Mouse (Mus musculus): ENCODE data around the gene Bmi1. TPM values are rescaled to one million over a fixed set of nuclear protein-coding genes. Genes with fewer than 3 reads are reported as not detected.

Gene Bmi1
- polyA plus RNA-seq, 1 experiment = 15.6 TPM

DNA sequence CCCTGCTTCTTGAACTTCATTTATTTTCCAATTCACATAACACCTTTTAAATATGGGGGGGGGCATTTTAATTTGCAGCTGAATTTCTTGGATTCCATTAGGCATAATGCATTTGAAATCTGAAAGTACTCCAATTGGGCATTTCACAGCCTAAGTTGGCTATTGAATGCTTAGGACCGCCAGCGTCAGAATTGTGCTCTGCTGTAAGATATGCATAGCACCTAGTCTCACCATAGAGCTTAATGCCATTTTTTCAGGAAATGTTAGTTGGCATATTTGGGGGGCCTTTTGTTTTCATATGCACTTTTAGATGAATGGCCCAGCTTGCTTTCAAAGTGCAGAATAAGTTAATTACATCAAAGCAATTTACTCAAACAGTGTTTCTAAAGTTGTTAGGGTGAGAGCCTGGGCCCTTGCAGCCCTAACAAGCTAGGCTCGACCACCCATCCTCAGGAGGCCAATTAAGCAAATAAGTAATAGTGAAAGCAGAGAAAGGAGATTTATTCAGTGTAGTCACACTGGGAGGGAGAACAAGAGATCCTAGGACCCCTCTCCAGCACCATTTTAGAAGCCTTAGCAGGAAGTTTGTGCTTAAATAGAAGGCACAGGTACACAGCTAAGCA is 45.5 kb downstream of the Bmi1 start:
- no peaks in the 10 kb centered on the region for H3K27me3 ChIP-seq (ENCODE audit: control insufficient read depth, insufficient read depth, insufficient read length)
- H3K4me2 ChIP-seq (ENCODE audit: low read depth) = no peak overlapping the region
- no peaks in the 10 kb centered on the region for H3K36me3 ChIP-seq (ENCODE audit: control insufficient read depth, insufficient read depth)
- no peaks in the 10 kb centered on the region for H3K79me2 ChIP-seq (ENCODE audit: control insufficient read depth, insufficient read depth)
- no peak overlapping the region for H3ac ChIP-seq (ENCODE audit: control insufficient read depth, insufficient read length)
- TF ChIP-seq TCF12 (IDR thresholded peaks at IDR 0.05; ENCODE audit: insufficient read depth, poor library complexity, severe bottlenecking) = no peak
- TF ChIP-seq POLR2A (IDR thresholded peaks at IDR 0.05; ENCODE audit: insufficient read length, low read depth) = no peak
- no peak for TF ChIP-seq POLR2AphosphoS2 (IDR thresholded peaks at IDR 0.05; ENCODE audit: insufficient read length, low read depth)
- no peak for TF ChIP-seq REST (IDR thresholded peaks at IDR 0.05; ENCODE audit: insufficient read depth, insufficient read length)
- TF ChIP-seq SRF (IDR thresholded peaks at IDR 0.05; ENCODE audit: control insufficient read depth, insufficient read length, low read depth) = no peak
- no peak for TF ChIP-seq CEBPB (IDR thresholded peaks at IDR 0.05; ENCODE audit: insufficient read depth, poor library complexity, severe bottlenecking)
- TF ChIP-seq MYOD1 (IDR thresholded peaks at IDR 0.05; ENCODE audit: control insufficient read depth in 1 of 3, insufficient read length in 2 of 3, low read depth in 2 of 3) = no peak
- TF ChIP-seq MAX (IDR thresholded peaks at IDR 0.05; ENCODE audit: low read depth) = no peak
- no peak for TF ChIP-seq MYOG (IDR thresholded peaks at IDR 0.05; ENCODE audit: control insufficient read depth in 1 of 3, insufficient read depth in 1 of 3, insufficient read length in 2 of 3, low read depth in 2 of 3)
- no peak for TF ChIP-seq E2F4 (IDR thresholded peaks at IDR 0.05; ENCODE audit: insufficient read depth)
- no peak for TF ChIP-seq TCF3 (IDR thresholded peaks at IDR 0.05; ENCODE audit: insufficient read length, low read depth)
- no peak overlapping the region for H3K4me3 ChIP-seq

DNA sequence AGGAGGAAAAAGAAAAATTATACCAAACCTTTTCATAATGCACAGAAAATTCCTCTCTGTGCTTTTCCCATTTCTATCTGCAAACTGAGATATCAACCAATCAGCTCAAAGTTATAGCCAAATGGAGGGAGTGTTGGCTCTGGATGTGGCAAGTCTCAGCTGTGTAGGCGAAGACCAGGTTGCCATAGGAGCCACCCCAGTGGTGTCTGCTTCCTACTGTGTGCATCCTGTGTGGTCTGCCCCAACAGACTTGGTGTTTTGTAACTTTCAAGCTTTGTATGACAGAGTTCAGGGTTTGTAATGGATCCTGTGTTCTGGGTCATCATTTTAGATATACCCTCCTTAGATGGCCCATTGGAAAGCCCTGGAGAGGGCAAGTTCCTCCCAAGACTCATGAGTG is 47.6 kb downstream of the Bmi1 start:
- no peak overlapping the region for H3K4me2 ChIP-seq (ENCODE audit: low read depth)
- no peaks in the 10 kb centered on the region for H3K79me2 ChIP-seq (ENCODE audit: control insufficient read depth, insufficient read depth)
- H3K4me3 ChIP-seq = no peak overlapping the region
- no peaks in the 10 kb centered on the region for H3K36me3 ChIP-seq (ENCODE audit: control insufficient read depth, insufficient read depth)
- no peak overlapping the region for H3ac ChIP-seq (ENCODE audit: control insufficient read depth, insufficient read length)
- no peak for TF ChIP-seq REST (IDR thresholded peaks at IDR 0.05; ENCODE audit: insufficient read depth, insufficient read length)
- no peak for TF ChIP-seq POLR2A (IDR thresholded peaks at IDR 0.05; ENCODE audit: insufficient read length, low read depth)
- TF ChIP-seq MYOG (IDR thresholded peaks at IDR 0.05; ENCODE audit: control insufficient read depth in 1 of 3, insufficient read depth in 1 of 3, insufficient read length in 2 of 3, low read depth in 2 of 3) = no peak
- no peak for TF ChIP-seq POLR2AphosphoS2 (IDR thresholded peaks at IDR 0.05; ENCODE audit: insufficient read length, low read depth)
- no peak for TF ChIP-seq E2F4 (IDR thresholded peaks at IDR 0.05; ENCODE audit: insufficient read depth)
- no peak for TF ChIP-seq TCF12 (IDR thresholded peaks at IDR 0.05; ENCODE audit: insufficient read depth, poor library complexity, severe bottlenecking)
- no peak for TF ChIP-seq SRF (IDR thresholded peaks at IDR 0.05; ENCODE audit: control insufficient read depth, insufficient read length, low read depth)
- TF ChIP-seq MAX (IDR thresholded peaks at IDR 0.05; ENCODE audit: low read depth) = no peak
- TF ChIP-seq TCF3 (IDR thresholded peaks at IDR 0.05; ENCODE audit: insufficient read length, low read depth) = no peak
- no peak for TF ChIP-seq CEBPB (IDR thresholded peaks at IDR 0.05; ENCODE audit: insufficient read depth, poor library complexity, severe bottlenecking)
- no peak for TF ChIP-seq USF1 (IDR thresholded peaks at IDR 0.05; ENCODE audit: low read depth)
- no peak for TF ChIP-seq MYOD1 (IDR thresholded peaks at IDR 0.05; ENCODE audit: control insufficient read depth in 1 of 3, insufficient read length in 2 of 3, low read depth in 2 of 3)
- H3K27me3 ChIP-seq (ENCODE audit: control insufficient read depth, insufficient read depth, insufficient read length) = no peaks in the 10 kb centered on the region

DNA sequence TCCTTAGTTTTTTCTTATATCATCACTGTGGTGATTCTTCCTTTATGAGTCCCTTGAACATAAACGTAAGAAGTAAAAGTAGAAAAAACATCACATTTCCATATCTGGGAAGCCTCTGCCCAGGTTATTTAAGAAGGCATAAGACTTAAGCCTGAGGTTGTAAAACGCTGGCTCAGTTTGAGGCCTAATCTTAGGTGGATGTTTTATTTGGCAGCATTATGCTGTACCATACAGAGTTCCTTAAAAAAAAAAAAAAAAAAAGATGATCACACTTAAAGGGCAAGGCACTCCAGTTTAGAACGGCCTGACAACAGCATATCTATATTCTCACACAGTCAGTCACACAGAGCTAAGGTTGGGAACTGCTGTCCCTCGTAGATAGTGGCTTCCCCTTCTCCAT is 49.1 kb downstream of the Bmi1 start:
- H3K4me3 ChIP-seq = no peak overlapping the region
- no peaks in the 10 kb centered on the region for H3K36me3 ChIP-seq (ENCODE audit: control insufficient read depth, insufficient read depth)
- no peaks in the 10 kb centered on the region for H3K27me3 ChIP-seq (ENCODE audit: control insufficient read depth, insufficient read depth, insufficient read length)
- H3K79me2 ChIP-seq (ENCODE audit: control insufficient read depth, insufficient read depth) = no peaks in the 10 kb centered on the region
- TF ChIP-seq MAX (IDR thresholded peaks at IDR 0.05; ENCODE audit: low read depth) (no peak), POLR2A (IDR thresholded peaks at IDR 0.05; ENCODE audit: insufficient read length, low read depth) (no peak), E2F4 (IDR thresholded peaks at IDR 0.05; ENCODE audit: insufficient read depth) (no peak), TCF3 (IDR thresholded peaks at IDR 0.05; ENCODE audit: insufficient read length, low read depth) (no peak), TCF12 (IDR thresholded peaks at IDR 0.05; ENCODE audit: insufficient read depth, poor library complexity, severe bottlenecking) (no peak), MYOD1 (IDR thresholded peaks at IDR 0.05; ENCODE audit: control insufficient read depth in 1 of 3, insufficient read length in 2 of 3, low read depth in 2 of 3) (no peak), SRF (IDR thresholded peaks at IDR 0.05; ENCODE audit: control insufficient read depth, insufficient read length, low read depth) (no peak), CEBPB (IDR thresholded peaks at IDR 0.05; ENCODE audit: insufficient read depth, poor library complexity, severe bottlenecking) (no peak), USF1 (IDR thresholded peaks at IDR 0.05; ENCODE audit: low read depth) (no peak), POLR2AphosphoS2 (IDR thresholded peaks at IDR 0.05; ENCODE audit: insufficient read length, low read depth) (no peak), MYOG (IDR thresholded peaks at IDR 0.05; ENCODE audit: control insufficient read depth in 1 of 3, insufficient read depth in 1 of 3, insufficient read length in 2 of 3, low read depth in 2 of 3) (no peak), REST (IDR thresholded peaks at IDR 0.05; ENCODE audit: insufficient read depth, insufficient read length) (no peak)
- H3K4me2 ChIP-seq (ENCODE audit: low read depth) = no peak overlapping the region
- no peak overlapping the region for H3ac ChIP-seq (ENCODE audit: control insufficient read depth, insufficient read length)

GRCm38 (mm10) chr2:18731718-18732117 is 54.9 kb downstream of the Bmi1 start:
- TF ChIP-seq TCF3 (IDR thresholded peaks at IDR 0.05; ENCODE audit: insufficient read length, low read depth) (no peak), POLR2AphosphoS2 (IDR thresholded peaks at IDR 0.05; ENCODE audit: insufficient read length, low read depth) (no peak), SRF (IDR thresholded peaks at IDR 0.05; ENCODE audit: control insufficient read depth, insufficient read length, low read depth) (no peak), E2F4 (IDR thresholded peaks at IDR 0.05; ENCODE audit: insufficient read depth) (no peak), USF1 (IDR thresholded peaks at IDR 0.05; ENCODE audit: low read depth) (no peak), POLR2A (IDR thresholded peaks at IDR 0.05; ENCODE audit: insufficient read length, low read depth) (no peak), TCF12 (IDR thresholded peaks at IDR 0.05; ENCODE audit: insufficient read depth, poor library complexity, severe bottlenecking) (no peak), REST (IDR thresholded peaks at IDR 0.05; ENCODE audit: insufficient read depth, insufficient read length) (no peak), MYOD1 (IDR thresholded peaks at IDR 0.05; ENCODE audit: control insufficient read depth in 1 of 3, insufficient read length in 2 of 3, low read depth in 2 of 3) (no peak), MYOG (IDR thresholded peaks at IDR 0.05; ENCODE audit: control insufficient read depth in 1 of 3, insufficient read depth in 1 of 3, insufficient read length in 2 of 3, low read depth in 2 of 3) (no peak), CEBPB (IDR thresholded peaks at IDR 0.05; ENCODE audit: insufficient read depth, poor library complexity, severe bottlenecking) (no peak), MAX (IDR thresholded peaks at IDR 0.05; ENCODE audit: low read depth) (no peak)
- Histone ChIP-seq H3K79me2 (ENCODE audit: control insufficient read depth, insufficient read depth) (no peaks in the 10 kb centered on the region), H3K36me3 (ENCODE audit: control insufficient read depth, insufficient read depth) (no peaks in the 10 kb centered on the region), H3K4me3 (no peak overlapping the region), H3ac (ENCODE audit: control insufficient read depth, insufficient read length) (no peak overlapping the region), H3K27me3 (ENCODE audit: control insufficient read depth, insufficient read depth, insufficient read length) (no peaks in the 10 kb centered on the region), H3K4me2 (ENCODE audit: low read depth) (no peak overlapping the region)

All from myocyte (in vitro differentiated cells).